Mouse (Mus musculus): Measurements from ENCODE around the gene Gm9945.

Gene Gm9945

DNA sequence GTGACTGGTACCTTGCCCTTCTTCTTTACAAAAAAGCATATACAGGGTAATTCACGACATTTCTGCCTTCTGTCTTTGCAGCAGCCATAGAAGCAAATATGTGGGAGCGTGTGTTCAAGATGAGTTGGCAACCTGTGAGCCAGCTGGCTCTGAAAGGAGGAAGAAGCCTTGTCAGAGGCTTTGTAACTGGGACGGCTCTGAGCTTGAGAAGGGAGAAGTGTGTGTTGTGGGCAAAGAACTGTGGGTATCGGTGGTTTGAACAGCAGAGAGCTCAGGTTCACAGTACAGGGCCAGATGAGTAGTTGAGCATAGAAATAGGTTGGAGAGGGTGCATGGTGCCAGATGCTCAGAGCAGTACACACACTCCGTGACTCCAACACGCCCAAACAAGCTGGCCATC is 17.0 kb downstream of the Gm9945 start:
- no peak for DNase-seq

- peak; percentile 44 for DNase-seq
Observed at GRCm38 (mm10) chr11:53500569-53500968, 20.6 kb downstream of the Gm9945 start.

DNA sequence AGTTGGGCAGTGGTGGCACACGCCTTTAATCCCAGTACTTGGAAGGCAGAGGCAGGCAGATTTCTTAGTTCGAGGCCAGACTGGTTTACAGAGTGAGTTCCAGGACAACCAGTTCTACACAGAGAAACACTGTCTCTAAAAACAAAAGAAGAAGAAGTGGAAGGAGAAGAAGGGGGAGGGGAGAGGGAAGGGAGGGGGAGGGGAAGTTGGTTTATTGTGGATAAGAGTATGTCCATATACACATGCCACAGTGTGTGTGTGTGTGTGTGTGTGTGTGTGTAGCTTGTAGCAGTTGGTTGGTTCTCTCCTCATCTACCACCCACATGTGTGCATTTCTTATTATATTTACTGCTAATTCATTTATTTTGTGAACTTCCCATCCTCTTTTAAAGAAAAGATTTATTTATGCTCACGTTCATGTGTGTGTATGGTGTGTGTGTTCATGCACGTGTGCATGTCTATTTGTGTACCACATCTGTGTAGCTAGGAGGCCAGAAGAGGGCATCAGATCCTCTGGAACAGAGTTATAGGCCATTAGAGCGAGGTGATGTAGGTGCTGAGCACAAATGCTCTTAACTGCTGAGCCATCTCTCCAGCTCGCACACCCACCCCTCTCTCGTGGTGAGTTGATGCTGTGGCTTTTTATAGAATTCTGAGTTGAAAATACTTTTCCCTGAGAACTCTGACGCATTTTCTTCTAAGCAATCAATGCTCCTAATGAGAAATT is 22.2 kb downstream of the Gm9945 start:
- DNase-seq, result no peak

- DNase-seq, result no peak
Observed at GRCm38 (mm10) chr11:53503738-53504137, 23.8 kb downstream of the Gm9945 start.

- no peak for DNase-seq
Observed at GRCm38 (mm10) chr11:53504376-53504775, 24.4 kb downstream of the Gm9945 start.

GRCm38 (mm10) chr11:53505026-53505663 is 25.2 kb downstream of the Gm9945 start:
- no peak for DNase-seq

DNA sequence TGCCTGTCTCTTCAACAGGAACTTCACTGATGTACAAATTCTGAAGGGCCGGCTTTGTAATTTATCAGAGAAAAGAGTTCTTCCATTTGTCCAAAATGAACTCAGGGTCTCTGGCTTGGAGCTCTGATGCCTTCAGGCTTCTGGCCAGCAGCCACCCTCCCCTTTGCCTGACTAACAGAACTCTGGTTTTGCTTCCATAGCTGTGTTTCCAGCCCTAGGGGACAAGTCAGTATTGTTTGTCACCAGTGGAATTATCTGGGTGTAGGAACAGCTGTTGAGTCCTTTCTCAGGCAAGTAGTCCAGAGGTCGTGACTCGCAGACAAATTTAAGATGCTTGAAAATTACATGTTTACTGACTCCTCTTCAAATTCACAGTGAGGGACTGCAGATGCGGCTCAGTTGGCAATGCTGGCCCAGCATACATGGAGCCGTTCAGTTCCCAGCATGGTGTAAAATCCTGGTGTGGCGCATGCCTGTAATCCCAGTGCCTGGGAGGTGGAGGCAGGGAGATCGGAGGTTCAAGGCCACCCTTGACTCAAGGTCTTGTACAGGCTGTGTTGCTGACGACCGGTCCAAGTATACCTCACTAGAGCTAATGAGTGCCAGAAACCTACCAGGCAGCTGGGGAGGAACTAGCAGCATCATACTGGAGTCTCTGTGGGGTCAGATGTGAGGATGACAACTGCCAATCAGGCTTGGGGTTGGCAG is 27.3 kb downstream of the Gm9945 start:
- peak; percentile 35 for DNase-seq

- peak; percentile 60 for DNase-seq
Observed at GRCm38 (mm10) chr11:53508152-53508551, 28.2 kb downstream of the Gm9945 start.

GRCm38 (mm10) chr11:53508591-53508990 is 28.6 kb downstream of the Gm9945 start:
- no peak for DNase-seq

DNA sequence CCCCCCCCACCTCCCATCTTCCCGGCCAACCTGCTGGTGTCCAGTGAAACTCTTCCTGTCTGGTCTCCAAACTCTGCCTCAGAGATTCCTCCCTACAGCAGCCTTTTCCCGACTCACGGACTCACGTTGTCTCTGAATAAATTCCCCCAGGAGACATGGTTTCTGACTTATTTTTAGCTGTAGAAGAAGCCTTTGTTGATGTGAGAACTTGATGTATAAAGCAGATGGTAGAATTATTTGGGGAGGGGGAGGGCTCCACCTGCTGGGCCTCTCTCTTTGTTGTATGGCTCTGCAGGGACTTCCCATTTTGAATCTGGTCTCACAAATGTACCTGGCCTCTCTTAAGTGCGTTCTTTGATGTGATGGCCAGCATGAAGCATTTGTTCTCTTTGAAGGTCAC is 30.4 kb downstream of the Gm9945 start:
- no peak for DNase-seq

- DNase-seq, result no peak
Observed at GRCm38 (mm10) chr11:53516775-53517627, 37.0 kb downstream of the Gm9945 start.

DNA sequence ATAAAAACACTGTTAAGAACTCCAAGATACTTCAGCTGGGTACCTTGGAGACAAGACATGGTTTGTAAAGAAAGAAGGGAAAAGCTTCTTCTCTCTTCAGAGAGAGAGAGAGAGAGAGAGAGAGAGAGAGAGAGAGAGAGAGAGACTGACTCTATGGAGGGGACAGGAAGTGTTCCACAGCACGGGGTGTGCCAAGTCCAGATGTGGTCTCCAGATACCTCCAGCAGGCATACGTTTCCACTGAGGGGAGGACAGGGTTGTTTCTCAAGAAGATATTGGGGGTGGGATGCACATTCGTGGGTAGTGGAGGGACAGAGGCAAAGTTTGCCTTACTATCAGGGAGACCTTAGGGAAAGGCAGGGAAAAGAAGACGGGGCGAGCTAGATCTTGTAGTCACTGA is 38.8 kb downstream of the Gm9945 start:
- no peak for DNase-seq

- peak; percentile 73 for DNase-seq
Observed at GRCm38 (mm10) chr11:53519207-53520121, 39.5 kb downstream of the Gm9945 start, which contains the start of gene Sept8. Sept8 (plus strand) TSS chr11:53519257.

DNA sequence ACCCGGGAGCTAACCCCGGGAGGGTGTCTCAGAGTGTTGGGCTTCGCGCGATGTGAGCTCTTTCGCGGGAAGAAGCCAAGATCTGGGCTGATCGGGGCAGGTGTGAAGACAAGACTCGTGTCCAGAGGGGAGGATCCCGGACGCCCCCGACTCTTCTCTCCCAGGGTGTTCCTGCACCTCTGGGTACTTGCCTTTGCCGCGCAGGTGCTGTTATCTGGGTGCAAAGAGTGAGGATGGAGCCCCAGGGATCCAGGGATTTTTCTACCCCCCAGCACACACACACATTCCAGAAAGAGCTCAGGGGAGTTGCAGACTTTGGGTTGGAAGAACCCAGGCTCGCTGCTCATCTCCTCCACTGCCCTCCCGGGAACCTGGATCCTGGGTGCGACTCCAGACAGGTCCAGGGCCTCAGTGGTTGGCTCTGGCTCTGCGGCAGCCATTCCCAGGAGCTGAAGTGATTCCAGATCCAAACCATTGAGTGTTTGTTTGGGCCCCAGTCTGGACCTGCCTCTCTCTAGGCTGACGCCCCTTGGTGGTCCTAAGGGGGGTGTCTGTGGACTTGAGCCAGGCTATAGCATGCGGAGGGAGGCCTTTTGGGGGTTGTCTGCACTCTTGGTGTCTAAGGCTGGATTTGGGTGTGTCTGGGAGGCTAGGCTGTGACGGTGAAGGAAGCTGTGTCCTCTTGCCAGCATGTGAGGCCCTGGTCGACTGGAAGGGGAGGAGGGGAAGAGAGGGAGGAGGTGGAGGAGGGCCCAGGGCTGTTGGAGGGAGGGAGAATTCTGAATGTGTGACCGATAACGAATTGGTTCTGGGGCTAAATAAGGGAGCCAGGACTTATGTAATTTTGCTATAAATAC is 40.4 kb downstream of the Gm9945 start:
- DNase-seq, result peak; percentile 48

DNA sequence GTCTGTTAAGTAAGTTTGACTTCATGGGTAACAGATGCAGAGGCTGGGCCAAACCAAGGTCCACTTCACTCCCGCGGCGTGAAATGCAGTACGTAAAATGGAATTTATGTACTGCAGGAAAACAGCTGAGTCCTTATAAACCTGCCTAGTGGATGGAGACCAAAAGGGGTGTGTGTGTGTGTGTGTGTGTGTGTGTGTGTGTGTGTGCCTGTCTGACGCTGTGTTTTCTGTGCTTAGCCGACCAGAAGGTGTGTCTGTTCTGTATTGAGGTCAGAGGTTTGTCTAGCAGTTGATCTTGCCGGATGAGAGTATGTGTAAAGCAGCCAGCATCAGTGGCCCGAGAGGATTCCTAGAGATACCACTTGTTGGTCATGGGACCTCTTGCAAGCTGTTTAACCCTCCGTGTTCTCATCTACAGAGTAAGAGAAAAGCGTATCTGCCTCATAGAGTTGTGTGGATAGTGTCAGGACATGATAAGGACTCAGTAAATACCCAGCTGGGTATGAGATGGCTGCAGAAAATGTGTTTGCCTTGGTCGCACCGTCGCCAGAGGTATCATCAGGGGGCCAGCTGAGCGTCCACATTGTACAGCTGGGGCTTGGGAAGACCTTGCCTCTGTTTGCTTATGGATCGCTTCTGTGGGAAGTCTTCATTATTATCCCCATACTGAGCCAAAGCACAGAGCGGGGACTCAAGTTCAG is 41.3 kb downstream of the Gm9945 start:
- no peak for DNase-seq

DNA sequence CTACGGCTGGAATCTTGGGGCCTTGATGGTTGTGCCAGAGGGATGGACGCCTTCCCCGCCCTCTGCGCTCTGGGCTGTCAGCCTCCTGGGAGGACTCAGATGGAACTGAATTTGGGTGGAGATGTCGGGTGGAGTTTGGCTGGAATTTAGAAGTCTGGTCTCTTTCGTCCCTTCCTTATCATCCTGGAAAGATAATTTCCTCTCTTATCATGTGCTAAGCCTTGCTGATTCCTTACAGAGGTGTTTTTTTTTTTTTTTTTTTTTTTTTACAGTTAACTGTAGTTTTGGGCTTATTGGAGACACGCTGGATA is 41.8 kb downstream of the Gm9945 start:
- DNase-seq, result no peak

- DNase-seq, result no peak
Observed at GRCm38 (mm10) chr11:53522362-53522761, 42.4 kb downstream of the Gm9945 start.

- DNase-seq, result no peak
Observed at GRCm38 (mm10) chr11:53522930-53523329, 43.0 kb downstream of the Gm9945 start.

DNA sequence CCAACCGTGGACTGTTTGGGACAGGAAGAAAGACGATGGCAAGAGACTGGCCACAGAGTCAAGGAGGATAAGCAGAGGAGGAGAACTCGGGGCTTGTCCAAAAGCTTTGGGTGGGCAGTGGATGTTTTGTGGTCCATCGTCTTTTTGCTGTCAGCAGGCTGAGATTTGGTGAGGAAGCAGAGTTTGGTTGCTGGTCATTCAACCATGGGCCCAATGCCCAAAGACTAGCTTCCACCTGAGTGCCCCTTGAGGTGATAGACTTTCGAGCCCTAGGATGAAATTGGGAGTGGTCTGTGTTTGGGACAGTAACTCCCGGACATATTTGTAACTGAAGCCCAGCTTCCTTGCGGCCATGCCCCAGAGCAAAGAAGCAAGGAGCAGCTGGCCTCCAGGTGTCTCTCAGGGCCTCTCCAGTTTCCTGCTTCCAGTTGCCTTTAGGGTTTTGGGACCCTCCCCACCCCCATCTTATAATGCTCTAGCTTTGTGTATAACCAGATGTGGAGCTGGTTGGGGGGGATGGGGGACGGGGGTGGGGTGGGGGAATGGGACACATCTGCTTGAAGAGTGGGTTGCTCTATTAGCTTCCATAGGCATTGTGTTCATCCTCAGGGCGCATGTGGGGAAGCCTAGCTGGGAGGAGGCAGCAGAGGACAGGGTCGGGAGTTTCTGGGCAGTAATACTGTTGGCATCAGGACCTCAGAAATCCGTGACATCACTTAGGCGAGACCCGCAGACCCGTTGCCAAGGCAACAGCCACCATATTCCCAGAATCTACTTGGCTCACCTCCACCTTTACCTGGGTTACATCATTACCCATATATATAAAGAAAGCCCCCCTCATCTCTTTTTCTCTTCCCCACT is 43.8 kb downstream of the Gm9945 start:
- DNase-seq, result no peak

Data from kidney, postnatal 14 days (tissue).